Mouse (Mus musculus) cerebellum, adult 9-11 months (tissue): ENCODE measurements at regions not wholly inside any gene's neighbourhood (a gene's known extent, or its start where the extent isn't known, plus 50 kb on each side); places are given as distances from the start of the nearest gene placed in this dataset.
"Not testable (repeated sequence)": the region's sequence is repeated elsewhere in the genome, so short reads cannot be mapped to it uniquely, and the experiment has no call there.

Source experiments
- DNase-seq: peaks from one replicate; pipeline ENCODE4 v3.0.0; 2022

DNA sequence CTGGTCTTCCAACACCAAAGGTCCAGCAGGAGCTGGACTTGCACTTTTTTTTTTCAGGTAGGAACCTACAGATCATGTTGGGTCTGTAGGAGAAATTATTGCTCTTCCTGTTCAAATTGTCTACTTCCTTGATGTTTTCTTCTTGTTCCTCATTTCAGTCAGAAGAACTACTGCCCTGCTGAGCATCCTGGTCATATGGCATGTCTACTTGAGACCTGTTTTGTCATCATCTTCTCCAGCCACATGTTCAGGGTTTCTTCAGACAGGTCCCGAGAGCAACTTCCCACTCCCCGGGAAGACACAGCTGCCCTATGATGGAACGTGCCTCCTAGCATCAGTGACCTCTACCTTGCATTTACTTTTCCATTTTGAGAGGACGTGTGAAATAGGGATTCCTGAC is 132.6 kb upstream of the Klf4 start:
- DNase-seq = no peak

DNA sequence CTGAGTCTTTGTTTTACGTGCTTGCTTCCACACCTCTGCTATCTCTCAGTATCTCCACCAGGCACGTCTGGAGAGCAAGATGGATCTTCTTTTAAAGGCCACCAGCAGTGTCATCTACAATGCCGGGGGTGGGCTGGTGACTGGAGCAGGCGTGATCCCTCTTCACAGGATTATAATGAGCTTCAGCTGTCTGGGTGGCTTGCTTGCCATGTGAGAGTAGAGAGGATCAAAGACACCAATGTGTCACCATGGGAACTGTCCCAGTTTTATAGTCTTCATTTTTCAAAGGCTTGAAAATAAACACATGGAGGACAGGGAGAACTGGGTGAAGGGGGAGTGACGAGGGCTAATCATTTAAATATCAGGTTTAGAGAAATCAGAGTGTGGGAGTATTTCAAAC is 131.6 kb upstream of the Klf4 start:
- DNase-seq = no peak

DNA sequence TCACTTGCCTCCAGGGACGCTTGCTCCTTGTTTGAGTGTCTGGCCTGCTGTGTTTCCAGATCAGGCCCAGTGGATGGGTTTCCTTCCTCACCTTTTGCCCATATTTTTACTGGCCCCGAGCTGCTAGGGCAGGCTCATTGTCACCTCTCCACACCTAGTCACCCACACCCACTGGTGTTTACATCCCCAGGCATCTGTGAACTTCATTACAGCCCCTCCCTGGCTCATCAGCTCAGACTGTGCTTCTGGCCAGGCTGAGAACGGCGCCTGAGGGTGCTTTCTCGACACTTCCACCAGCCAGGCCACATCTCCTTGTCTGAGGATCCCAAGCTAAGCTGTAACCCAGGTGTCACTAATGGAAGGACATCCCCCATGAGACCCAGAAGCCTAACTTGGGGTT is 129.8 kb upstream of the Klf4 start:
- DNase-seq = no peak

GRCm38 (mm10) chr4:55658904-55659303 is 126.6 kb upstream of the Klf4 start:
- DNase-seq = no peak

GRCm38 (mm10) chr4:55655329-55655728 is 123.1 kb upstream of the Klf4 start:
- no peak for DNase-seq

DNA sequence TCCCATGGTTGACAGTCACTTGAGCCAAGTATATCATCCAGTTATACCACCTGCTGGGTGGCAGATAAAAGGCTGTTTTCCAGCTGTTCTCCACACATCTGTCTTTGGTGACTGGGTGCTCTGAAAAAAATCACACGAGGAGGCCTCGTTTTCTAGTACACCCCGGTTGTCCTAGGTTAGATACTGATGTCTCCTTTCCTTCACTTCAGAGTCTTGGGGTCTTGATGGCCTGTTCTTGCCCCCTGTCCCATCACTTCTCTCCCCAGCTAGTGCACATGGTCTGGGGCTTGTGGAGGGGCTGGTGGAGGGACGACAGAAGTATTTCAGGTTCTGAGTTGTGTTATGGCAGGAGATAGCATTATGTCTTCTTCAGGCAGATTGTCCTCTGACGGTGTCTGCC is 120.4 kb upstream of the Klf4 start:
- DNase-seq = peak; percentile 9

DNA sequence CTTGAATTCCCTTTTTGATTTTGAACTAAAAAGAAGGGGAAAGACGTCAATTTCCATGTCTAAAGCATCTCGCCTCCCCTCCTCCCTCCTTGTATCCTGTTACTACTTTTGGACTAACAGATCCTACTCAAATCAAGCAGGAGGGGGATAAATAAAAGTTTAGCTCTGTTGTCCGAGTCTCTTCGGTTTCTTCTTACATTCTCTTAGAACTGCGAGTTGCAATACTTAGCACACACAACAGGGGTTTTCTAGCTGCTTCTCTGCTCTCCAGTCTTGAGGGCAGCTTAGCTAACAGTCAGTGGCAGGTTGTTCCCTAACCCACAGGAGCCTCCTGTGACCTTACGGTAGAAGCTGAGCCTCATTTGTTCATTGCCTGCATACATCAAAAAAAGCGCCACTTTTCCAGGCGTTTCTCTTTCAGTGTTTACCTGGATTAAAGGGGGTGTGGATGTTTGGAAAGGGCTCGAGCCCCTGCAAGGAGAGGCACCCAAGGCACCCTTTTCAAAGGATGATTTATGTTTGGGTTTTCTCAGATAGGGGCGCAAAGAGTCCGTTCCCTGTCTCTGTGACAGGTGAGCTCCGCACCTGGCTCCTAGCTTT is 119.6 kb upstream of the Klf4 start:
- peak; percentile 17 for DNase-seq

DNA sequence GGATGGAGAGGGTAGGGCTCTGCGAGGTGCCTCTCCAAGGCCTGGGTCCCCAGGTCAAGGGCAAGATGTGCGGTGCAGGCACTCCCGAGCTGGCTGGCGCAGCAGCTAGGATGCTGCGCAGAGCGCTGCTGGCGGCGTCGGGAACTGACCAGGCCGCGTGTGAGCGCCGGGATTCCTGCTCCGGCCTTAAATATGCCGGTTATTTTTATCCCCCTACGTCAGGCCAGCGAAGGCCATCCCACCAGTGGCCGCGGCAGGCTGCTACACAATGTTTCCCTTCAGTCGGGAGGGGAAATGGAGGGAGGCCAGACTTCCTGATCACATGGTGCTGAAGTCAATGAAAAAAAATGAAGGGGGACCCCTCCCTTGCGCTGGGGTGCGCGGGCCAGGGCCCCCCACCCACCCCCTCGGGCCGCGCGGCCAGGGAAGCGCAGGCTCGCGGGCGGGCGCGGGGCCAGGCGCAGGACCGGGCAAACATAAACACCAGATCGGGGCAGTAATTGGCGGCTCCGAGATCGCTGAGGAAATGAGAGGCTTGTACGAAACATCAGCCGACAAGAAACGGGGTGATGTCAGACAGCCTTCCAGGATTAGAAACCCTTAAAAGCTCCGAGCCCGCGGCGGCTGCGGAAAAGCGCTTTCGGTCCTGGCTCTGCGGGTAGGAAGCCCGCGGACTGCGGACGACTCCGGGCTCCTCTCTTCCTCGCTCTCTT is 118.9 kb upstream of the Klf4 start:
- DNase-seq = peak; percentile 87

GRCm38 (mm10) chr4:55650186-55650585 is 117.9 kb upstream of the Klf4 start:
- DNase-seq = peak; percentile 30

- DNase-seq = peak; percentile 7
Observed at GRCm38 (mm10) chr4:55648376-55648775, 116.1 kb upstream of the Klf4 start.

- no peak for DNase-seq
Observed at GRCm38 (mm10) chr4:55645432-55645831, 113.2 kb upstream of the Klf4 start.

GRCm38 (mm10) chr4:55644895-55645294 is 112.6 kb upstream of the Klf4 start:
- DNase-seq = no peak

DNA sequence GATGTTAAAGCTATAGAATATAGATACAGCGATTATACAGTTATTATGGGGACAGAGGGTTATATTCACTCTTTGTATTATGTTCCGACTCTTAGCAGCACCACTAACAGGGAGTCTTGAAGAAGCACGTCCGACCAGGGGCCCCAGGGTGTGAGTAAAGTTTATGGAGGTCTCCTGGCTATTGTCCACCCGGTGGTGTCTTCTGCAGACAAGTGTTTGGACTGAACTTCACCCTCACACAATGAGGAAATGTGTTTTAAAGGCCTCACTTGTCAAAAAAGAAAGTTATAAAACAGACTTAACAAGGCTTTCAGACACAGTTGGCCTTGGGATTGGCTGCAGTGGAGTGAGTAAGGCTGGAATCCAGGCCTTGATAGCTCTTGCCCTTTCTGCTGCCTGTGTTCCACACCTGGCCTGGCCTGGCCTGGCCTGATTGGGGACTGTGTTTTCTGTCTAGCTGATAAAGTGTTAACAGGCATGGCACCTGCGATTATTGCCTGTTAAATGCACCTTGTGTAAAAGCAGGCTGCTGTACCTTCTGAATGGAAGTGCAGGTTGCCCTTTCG is 102.8 kb upstream of the Klf4 start:
- no peak for DNase-seq

DNA sequence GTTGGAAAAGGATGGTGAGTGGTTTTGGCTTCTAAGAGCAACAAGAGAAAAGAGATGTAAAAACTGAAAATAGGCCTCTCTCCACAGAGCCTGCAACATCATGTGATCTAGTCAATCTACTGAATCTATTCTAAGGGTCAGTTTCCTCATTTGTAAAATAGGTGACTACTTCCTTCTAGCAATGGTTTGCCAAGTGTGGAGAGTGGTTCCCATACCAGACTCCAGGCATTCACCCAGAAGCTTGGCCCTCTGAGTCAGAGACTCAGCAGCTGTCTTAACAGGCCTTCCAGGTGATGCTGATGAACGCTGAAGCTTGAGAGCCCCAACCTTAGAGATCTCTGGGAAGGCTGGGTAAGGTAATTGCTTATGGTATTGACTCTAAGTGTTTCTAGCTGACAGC is 98.9 kb upstream of the Klf4 start:
- no peak for DNase-seq

- DNase-seq = not testable (repeated sequence)
Observed at GRCm38 (mm10) chr4:55630215-55630614, 97.9 kb upstream of the Klf4 start.

DNA sequence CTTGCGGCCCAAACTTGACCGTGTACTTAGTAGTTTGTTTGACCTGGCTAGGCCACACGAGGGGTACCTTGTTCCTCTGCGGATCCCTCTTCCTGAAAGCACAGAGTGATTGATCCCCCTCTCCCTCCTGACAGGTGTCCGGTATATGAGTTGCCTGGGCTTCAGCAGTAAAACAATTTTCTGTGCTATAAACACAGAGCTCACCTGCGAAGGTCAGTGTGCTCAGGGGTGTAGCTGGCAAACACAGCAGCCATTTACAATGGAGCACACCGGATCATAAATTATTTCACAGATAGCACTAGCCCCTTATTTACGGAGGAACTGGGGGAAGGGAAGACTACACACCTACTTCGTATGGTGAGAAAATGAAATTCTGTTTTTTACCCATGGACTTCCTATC is 92.5 kb upstream of the Klf4 start:
- no peak for DNase-seq

- DNase-seq = no peak
Observed at GRCm38 (mm10) chr4:55623151-55623760, 91.0 kb upstream of the Klf4 start.

GRCm38 (mm10) chr4:55622651-55623050 is 90.4 kb upstream of the Klf4 start:
- no peak for DNase-seq

GRCm38 (mm10) chr4:55619891-55620290 is 87.6 kb upstream of the Klf4 start:
- DNase-seq = no peak

DNA sequence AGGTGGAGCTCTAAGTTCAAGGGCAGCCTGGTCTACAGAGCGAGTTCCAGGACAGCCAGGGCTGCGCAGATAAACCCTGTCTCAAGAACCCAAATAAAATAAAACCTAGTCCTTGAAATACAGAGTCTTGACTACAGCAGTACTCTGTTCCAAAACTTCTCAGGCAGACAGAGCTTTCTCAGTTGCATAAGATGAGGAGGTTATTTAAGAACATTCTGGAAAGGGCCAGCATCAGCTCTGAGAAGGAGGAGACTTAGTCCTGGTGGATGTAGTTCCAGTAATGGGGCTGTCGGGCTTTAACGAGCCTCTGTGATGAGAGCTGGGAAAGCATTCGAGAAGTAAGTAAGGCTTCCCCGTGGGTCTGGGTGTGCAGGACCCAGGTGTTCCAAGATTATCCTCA is 83.5 kb upstream of the Klf4 start:
- DNase-seq = no peak

GRCm38 (mm10) chr4:55613523-55613922 is 81.3 kb upstream of the Klf4 start:
- no peak for DNase-seq

DNA sequence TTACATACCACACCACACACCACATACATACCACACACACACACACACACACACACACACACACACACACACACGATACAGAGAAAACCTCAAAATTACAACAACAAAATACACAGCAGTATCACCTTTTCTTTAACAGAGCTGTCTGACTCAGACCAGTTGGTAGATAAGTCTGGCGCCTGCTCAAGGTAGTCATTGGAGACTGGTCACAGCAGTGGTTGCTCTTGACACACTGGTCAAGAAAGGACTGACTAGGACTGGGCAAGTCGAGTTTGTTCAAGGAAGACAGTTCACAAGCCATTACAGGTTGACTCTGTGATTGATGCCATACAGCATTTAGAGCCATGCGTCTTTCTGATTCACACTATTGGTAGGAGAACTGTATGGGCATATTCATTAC is 78.7 kb upstream of the Klf4 start:
- DNase-seq = no peak

DNA sequence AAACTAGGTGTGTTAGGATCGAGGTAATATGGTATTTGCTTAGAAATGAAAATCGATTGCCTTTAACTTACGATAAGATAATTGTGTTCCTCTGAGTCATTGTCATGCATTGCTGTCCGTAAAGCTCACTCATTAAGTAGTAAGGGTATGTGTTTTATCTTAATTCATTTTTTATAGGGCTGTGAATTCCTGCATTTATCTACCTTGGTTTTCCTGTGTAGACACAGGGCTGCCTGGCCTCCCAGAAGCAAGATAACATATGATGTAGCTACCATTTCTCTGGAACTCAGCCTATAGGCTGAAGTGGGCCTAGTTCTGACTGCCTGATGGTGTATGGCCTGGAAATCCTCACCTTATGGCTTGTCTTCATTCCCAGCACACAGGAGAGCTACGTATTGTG is 76.9 kb upstream of the Klf4 start:
- no peak for DNase-seq

- DNase-seq = no peak
Observed at GRCm38 (mm10) chr4:55605541-55605940, 73.3 kb upstream of the Klf4 start.
